Mouse (Mus musculus): ENCODE data around the gene Rnh1.

DNA sequence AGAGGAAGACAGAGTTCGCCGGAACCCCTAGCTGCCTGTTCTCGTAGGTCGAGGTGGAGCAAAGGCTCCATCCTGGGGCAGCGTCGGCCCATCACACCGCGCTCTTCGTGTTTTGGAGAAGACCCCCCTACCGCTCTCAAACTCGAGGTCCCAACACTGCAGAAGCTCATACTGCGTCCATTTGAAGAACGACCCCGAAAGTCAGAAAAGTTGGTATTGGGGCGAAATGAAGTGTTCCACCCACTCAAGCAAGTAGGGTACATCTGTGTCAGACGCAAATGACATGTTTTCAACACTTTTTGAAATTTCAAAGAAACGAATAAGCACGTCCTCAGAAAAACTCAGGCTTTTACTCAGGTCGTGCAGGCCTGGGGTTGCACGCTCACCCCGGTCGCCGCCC lies 21.8 kb upstream of the Rnh1 start:
- TF ChIP-seq POLR2A (IDR thresholded peaks at IDR 0.05; ENCODE audit: extremely low read depth, insufficient read depth, low read length) (no peak), CTCF (IDR thresholded peaks at IDR 0.05; ENCODE audit: low read depth, low read length) (no peak)

Data from liver, adult 2 months (tissue).